Mouse (Mus musculus) hindbrain, embryonic 11.5 days (tissue): ENCODE results near the gene Sacs. TPM values are rescaled to one million over a fixed set of nuclear protein-coding genes. Genes with fewer than 3 reads are reported as not detected.
"Not testable (repeated sequence)": the region's sequence is repeated elsewhere in the genome, so short reads cannot be mapped to it uniquely, and the experiment has no call there.

ENCODE experiments used
- ATAC-seq: fragments of 200-750 bp; cut with Nextera tagmentation; 2 replicates; pipeline ENCODE4 v1.8.0; 2017; ENCODE audit warnings: mild to moderate bottlenecking, moderate TSS enrichment, moderate library complexity; ENCODE audit not compliant: low FRiP score
- DNase-seq: peaks from one replicate; pipeline ENCODE4 v3.0.0-alpha.2; 2015; ENCODE audit warnings: low spot score
- H3K27ac ChIP-seq: fragments of 300-500 bp; sonication (generic); 2 replicates; pipeline ENCODE4 v1.5.1; 2014; ENCODE audit warnings: mild to moderate bottlenecking, low read depth, low read length
- H3K27me3 ChIP-seq: fragments of 300-500 bp; sonication (generic); 2 replicates; pipeline ENCODE4 v1.6.1; 2014; ENCODE audit warnings: mild to moderate bottlenecking, low read length, moderate library complexity, mixed read lengths; ENCODE audit not compliant: control insufficient read depth, insufficient read depth
- H3K36me3 ChIP-seq: fragments of 300-500 bp; sonication (generic); 2 replicates; pipeline ENCODE4 v1.6.1; 2014; ENCODE audit warnings: mild to moderate bottlenecking, low read length, moderate library complexity, mixed read lengths; ENCODE audit not compliant: control insufficient read depth, insufficient read depth
- H3K4me1 ChIP-seq: fragments of 300-500 bp; sonication (generic); replicated peaks from 2 replicates; pipeline ENCODE4 v1.6.1; 2014; ENCODE audit warnings: low read length, mixed read lengths; ENCODE audit not compliant: control insufficient read depth, insufficient read depth
- H3K4me2 ChIP-seq: fragments of 300-500 bp; sonication (generic); replicated peaks from 2 replicates; pipeline ENCODE4 v1.6.1; 2014; ENCODE audit warnings: mild to moderate bottlenecking, low read depth, low read length
- H3K4me3 ChIP-seq: fragments of 300-500 bp; sonication (generic); 2 replicates; pipeline ENCODE4 v1.5.1; 2014; ENCODE audit warnings: low read depth, low read length
- H3K9ac ChIP-seq: fragments of 300-500 bp; sonication (generic); 2 replicates; pipeline ENCODE4 v1.6.1; 2014; ENCODE audit warnings: low read depth, low read length
- H3K9me3 ChIP-seq: fragments of 300-500 bp; sonication (generic); 2 replicates; pipeline ENCODE4 v1.6.1; 2016; ENCODE audit warnings: low read length; ENCODE audit not compliant: control insufficient read depth
- WGBS: fragments of 180-500 bp; shearing (Covaris S2); extraction: QIAGEN DNeasy Blood & Tissue Kit; methylation state at CpG from one replicate; pipeline ENCODE4 v1.1.7; 2014; 5-methylcytosine and 5-hydroxymethylcytosine counted together
- polyA plus RNA-seq: library from polyadenylated mRNA; unstranded; fragments of >200 nt; fragmentation: Nextera tagmentation; extraction: Ambion mirVana; gene quantifications from 2 replicates; pipeline ENCODE4 v1.2.1, GENCODE M21; 2014

Gene Sacs
- polyA plus RNA-seq, 1 experiment from 2014 or later = 8.3 TPM

DNA sequence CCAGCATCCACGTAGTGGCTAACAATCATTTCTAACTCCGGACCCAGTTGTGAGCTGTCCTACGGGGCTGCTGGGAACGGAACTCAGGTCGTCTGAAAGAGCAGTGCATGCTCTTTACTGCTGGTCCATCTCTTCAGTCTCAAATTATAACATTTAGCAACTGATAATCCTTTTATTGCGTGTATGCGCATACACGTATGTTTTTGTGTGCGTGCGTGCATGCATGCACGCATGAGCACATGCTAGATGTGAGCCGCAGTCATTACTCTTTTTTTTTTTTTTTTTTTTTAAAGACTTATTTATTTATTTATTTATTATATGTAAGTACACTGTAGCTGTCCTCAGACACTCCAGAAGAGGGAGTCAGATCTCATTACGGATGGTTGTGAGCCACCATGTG is 12.2 kb downstream of the Sacs start:
- WGBS = 93% methylated on average over 12 of the region's 13 CpGs
- not testable (repeated sequence) for H3K27ac ChIP-seq, H3K9me3 ChIP-seq, H3K36me3 ChIP-seq, H3K4me1 ChIP-seq, H3K4me3 ChIP-seq, H3K27me3 ChIP-seq, ATAC-seq, DNase-seq, H3K4me2 ChIP-seq, H3K9ac ChIP-seq

DNA sequence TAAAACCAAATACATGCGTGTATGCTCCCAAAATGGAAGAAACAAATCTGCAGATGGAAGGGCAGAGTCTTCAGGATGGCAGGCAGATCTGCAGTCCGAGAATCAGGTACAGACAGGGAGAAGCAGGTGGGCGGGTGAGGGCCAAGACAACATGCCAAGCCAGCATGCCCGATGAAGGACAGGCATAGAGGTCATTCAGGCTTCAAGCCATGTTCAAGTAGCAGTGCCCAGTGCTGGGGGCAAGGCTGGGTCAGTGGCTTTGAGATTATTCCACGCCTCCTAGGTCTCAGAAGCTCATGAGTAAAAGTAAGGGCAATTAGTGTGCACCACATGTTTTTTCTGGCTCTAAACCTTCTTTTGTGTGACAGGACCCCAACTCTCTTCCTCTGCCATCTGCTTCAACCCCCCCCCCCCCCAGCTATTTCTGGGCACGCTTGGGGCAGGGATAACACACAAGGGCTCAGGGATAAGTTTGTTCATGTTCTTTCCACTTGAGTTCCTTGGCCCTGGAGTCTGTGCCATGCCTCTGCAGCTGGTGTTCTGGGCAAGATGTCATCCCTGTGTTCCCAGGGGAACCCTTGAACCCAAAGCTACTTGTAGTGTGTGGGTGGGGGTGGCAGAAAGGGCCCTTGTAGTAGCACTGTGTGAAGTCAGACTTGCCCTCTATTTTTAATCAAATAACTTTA is 16.8 kb downstream of the Sacs start:
- H3K9me3 ChIP-seq = no peaks in the 10 kb centered on the region
- ATAC-seq (no peak), DNase-seq (no peak)
- H3K4me3 ChIP-seq = no peak overlapping the region
- H3K27ac ChIP-seq = no peak overlapping the region
- H3K9ac ChIP-seq = no peak overlapping the region
- no peaks in the 10 kb centered on the region for H3K36me3 ChIP-seq
- 88% methylated on average over 6 of the region's 6 CpGs for WGBS
- H3K27me3 ChIP-seq = no peaks in the 10 kb centered on the region
- H3K4me1 ChIP-seq = no peaks in the 10 kb centered on the region
- no peak overlapping the region for H3K4me2 ChIP-seq

DNA sequence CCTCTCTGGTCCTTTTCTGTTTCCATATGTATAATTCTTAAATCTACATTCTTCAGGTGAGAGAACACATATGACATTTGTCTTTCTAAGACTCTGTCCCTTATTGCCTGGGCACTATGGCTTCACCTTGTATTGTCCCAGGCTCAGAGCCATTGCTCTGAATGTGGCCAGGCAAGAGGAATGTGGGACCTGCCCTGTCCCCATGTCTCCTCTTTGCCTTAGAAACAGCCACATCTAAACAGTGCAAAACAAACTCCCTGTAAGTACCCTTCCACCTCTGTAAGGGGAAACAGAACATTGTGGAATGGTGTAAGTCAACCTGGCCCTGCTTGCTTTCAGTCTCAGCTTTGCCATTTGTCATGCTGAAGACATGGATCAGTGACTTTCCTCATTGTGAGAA is 17.4 kb downstream of the Sacs start:
- no peak overlapping the region for H3K9ac ChIP-seq
- H3K4me1 ChIP-seq = no peaks in the 10 kb centered on the region
- no peak overlapping the region for H3K27ac ChIP-seq
- H3K9me3 ChIP-seq = no peaks in the 10 kb centered on the region
- H3K27me3 ChIP-seq = no peaks in the 10 kb centered on the region
- DNase-seq = no peak
- H3K4me2 ChIP-seq = no peak overlapping the region
- H3K4me3 ChIP-seq = no peak overlapping the region
- no peaks in the 10 kb centered on the region for H3K36me3 ChIP-seq
- no peak for ATAC-seq

GRCm38 (mm10) chr14:61157426-61157825 is 19.2 kb downstream of the Sacs start:
- H3K9me3 ChIP-seq, H3K27ac ChIP-seq, ATAC-seq, H3K4me1 ChIP-seq, H3K4me2 ChIP-seq, DNase-seq, H3K36me3 ChIP-seq, H3K27me3 ChIP-seq, H3K9ac ChIP-seq, H3K4me3 ChIP-seq: not testable (repeated sequence)
- 81% methylated on average over 4 of the region's 7 CpGs for WGBS

GRCm38 (mm10) chr14:61160920-61161319 is 22.7 kb downstream of the Sacs start:
- ATAC-seq (no peak), DNase-seq (no peak)
- Histone ChIP-seq H3K27ac (no peak overlapping the region), H3K4me3 (no peak overlapping the region), H3K9me3 (no peaks in the 10 kb centered on the region), H3K4me2 (no peak overlapping the region), H3K27me3 (no peaks in the 10 kb centered on the region), H3K9ac (no peak overlapping the region), H3K4me1 (no peaks in the 10 kb centered on the region), H3K36me3 (no peaks in the 10 kb centered on the region)
- WGBS = 77% methylated on average over 1 of the region's 1 CpGs

GRCm38 (mm10) chr14:61161367-61162334 is 23.4 kb downstream of the Sacs start:
- Histone ChIP-seq H3K27ac (no peak overlapping the region), H3K9me3 (no peaks in the 10 kb centered on the region), H3K9ac (no peak overlapping the region), H3K4me2 (no peak overlapping the region), H3K36me3 (no peaks in the 10 kb centered on the region), H3K27me3 (no peaks in the 10 kb centered on the region), H3K4me3 (no peak overlapping the region), H3K4me1 (no peaks in the 10 kb centered on the region)
- DNase-seq (no peak), ATAC-seq (no peak)
- 81% methylated on average over 10 of the region's 10 CpGs for WGBS

DNA sequence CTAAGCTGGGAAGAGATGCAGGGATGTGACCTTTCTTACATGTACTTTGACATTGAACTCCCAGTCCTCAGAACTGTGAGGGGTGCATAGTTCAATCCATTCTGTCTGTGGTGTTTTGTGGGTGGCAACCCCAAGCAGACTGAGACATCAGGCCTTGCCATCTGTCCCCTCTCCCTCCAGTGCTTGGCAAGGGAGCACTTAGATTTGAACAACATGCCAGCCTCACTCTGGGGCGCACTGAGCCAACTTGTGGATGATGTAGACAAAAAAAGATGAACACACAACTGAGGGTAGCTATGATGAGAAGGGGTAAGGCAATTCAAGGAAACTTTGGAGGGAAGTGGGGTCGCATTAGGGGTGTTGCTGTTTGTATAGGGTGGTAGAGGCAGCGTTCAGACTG is 26.2 kb downstream of the Sacs start:
- no peak for ATAC-seq
- Histone ChIP-seq H3K9ac (no peak overlapping the region), H3K4me3 (no peak overlapping the region), H3K36me3 (no peaks in the 10 kb centered on the region), H3K27me3 (no peaks in the 10 kb centered on the region), H3K4me2 (no peak overlapping the region), H3K27ac (no peak overlapping the region), H3K4me1 (no peaks in the 10 kb centered on the region), H3K9me3 (no peaks in the 10 kb centered on the region)
- WGBS = 87% methylated on average over 3 of the region's 3 CpGs
- no peak for DNase-seq

DNA sequence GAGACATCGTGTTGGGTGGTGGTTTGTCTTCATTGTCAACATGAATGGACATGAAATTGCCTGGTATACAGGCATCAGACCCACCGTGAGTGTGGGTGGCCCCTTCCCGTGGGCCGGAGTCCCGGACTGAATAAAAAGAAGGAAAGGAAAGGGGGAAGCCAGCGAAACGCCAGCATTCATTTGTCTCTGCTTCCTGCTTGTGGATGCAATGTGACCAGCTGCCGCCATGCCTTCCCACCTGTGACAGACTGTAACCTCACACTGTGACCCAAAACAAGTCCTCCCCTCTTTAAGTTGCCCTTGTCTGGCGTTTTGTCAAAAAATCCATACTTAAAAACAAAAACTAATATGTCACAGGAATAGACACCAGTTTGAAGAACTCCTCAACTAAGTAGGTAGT is 27.7 kb downstream of the Sacs start:
- H3K4me1 ChIP-seq = no peaks in the 10 kb centered on the region
- DNase-seq (no peak), ATAC-seq (no peak)
- H3K27me3 ChIP-seq = no peaks in the 10 kb centered on the region
- no peak overlapping the region for H3K4me3 ChIP-seq
- no peaks in the 10 kb centered on the region for H3K9me3 ChIP-seq
- no peak overlapping the region for H3K4me2 ChIP-seq
- H3K9ac ChIP-seq = no peak overlapping the region
- H3K27ac ChIP-seq = no peak overlapping the region
- H3K36me3 ChIP-seq = no peaks in the 10 kb centered on the region
- WGBS = 85% methylated on average over 9 of the region's 9 CpGs
